Mouse (Mus musculus): Measurements from ENCODE around the gene Tspyl1. TPM values are rescaled to one million over a fixed set of nuclear protein-coding genes. Genes with fewer than 3 reads are reported as not detected.
A peak's percentile ranks its signal among the peaks of the same experiment; 100 is the strongest.

The Tspyl1 gene
- total RNA-seq, 2 experiments from 2014 or later: 161 to 169 TPM

DNA sequence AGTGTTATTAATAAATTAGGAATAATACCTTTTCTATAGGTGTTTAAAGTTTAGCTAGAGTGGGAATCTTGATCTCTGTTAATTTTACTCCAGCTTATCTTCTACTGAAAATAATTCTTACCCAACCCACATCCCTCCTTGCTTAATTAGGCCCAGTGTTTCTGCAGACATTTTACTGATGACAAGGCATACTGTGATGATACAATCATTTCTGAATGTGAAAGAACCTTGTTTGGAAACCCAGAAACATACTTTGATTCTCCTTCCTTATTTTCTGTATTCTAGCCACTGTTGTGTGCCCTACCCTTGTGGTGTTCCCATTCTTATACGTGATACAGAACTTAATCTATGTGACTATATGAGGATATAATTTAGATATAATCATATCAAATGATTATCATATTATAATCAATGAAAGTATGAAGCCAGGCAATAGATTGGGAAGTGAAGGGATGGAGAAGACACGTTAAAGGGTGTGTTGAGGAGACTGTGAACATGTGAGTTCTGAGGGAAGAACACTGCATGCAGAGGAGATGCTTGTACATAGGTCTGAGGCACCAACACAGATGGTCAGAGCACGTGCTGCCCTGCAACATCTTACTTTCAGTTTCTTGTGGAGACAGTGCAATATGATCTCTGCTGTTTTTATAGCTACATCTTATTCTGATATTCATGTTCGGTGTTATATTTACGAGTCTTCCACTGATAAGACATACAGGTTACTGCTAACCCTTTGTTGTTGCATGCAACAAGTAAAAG is 14.5 kb upstream of the Tspyl1 start:
- intact Hi-C loops (cut with DNase I): no loop called here
- no peak for DNase-seq (ENCODE audit: extremely low spot score in 1 of 2, low spot score in 2 of 2)
- no peak for TF ChIP-seq CTCF (IDR thresholded peaks at IDR 0.05)
- no peak overlapping the region for H3K27ac ChIP-seq
- no peak overlapping the region for H3K4me3 ChIP-seq

DNA sequence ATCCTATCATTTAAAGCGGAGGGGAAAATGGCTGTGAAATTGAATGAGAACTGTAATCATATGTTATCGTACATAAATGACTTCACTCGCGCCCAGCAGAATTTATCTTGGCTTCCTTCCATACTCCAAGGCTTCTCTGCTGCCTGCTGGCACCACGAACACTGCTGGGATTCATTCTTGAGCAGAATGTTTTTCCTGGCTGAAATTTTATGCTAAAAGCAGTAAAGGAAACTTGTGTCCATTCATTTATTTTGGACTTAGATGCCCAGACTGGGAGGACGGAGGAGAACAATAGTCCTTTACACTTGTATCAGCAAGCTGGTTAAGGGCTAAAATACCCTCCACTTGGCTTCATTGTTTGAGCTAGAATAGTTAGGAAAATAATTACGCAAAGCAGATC is 10.3 kb upstream of the Tspyl1 start:
- no peak overlapping the region for H3K27ac ChIP-seq
- intact Hi-C loops (cut with DNase I): no loop called here
- no peak overlapping the region for H3K4me3 ChIP-seq
- no peak for TF ChIP-seq CTCF (IDR thresholded peaks at IDR 0.05)
- DNase-seq (ENCODE audit: extremely low spot score in 1 of 2, low spot score in 2 of 2): peak in 1 of 2 experiments; percentile 14

DNA sequence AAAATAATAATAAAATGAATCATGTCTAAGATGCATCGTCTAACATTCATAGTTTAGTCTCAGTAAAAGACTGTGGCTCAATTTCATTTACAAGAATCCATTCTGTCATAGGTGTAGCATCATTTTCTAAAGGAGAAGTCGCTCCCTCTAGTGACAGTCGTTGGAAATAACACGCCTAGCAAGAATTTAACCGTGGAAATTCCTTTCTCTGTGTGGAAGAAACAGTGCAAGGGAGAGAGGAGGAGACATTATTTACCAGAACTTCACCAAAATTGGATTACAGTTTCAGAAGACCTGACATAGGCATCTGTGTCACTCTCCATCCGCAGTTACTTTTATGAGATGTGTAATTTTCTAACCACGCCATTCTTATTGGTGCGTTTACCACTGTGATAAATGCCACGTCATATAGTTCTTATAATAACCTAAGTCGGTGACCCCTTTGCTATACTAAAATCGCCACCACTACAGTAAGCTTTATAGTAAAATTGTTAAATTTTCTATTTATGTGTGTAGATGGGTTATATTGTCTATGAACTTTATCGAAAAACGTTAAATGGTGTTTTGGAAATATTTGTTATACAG is 1.3 kb upstream of the Tspyl1 start:
- intact Hi-C loops (cut with DNase I): loop anchor here (1.0 to 2.0 kb wide), 4 partner anchors 74 to 261 kb away; partner anchors contain the start of genes Dse, Rwdd1 and Trappc3l
- TF ChIP-seq CTCF (IDR thresholded peaks at IDR 0.05): peak; percentile 88
- peak; percentile 32 to 54 for DNase-seq (ENCODE audit: extremely low spot score in 1 of 2, low spot score in 2 of 2)
- peak overlapping the region; percentile 98 for H3K27ac ChIP-seq
- H3K4me3 ChIP-seq: peak overlapping the region; percentile 84

DNA sequence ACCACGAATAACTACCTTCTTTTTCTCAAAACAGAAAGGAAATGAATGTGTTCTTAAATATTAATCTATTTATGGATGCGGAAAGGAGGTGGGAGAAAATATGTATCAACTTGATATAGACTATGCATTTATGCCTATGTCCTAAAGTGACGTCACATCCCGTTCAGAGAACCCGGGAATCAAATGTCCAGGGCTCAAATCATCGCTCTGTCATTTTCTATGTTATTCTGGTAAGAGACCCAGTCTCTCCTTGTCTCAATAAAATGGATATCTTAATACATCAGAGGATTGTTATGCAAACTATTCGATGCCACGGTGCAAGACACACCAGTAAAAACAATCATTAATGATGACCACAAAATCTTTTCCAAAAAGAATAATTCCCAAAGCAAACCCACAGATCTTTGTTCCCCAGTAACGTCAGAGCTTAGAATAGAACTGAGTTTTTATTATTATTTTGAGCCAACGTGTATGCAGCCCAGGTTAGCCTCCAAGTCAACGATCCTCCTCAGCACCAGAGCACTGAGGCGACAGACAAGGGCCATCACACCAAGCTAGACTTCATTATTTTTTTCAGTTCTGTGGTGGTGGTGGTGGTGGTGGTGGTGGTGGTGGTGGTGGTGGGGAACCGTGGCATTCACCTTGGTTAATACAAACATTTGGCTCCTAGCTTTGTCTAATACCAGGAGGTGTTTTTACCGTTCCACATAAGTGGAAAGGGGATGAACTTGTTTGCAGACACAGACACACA is 604 bp upstream of the Tspyl1 start:
- intact Hi-C loops (cut with DNase I): loop anchor here (1.0 to 2.0 kb wide), 3 partner anchors 75 to 262 kb away; partner anchors contain the start of genes Dse, Rwdd1 and Trappc3l
- DNase-seq (ENCODE audit: extremely low spot score in 1 of 2, low spot score in 2 of 2): peak; percentile 8 to 13
- H3K4me3 ChIP-seq: peak overlapping the region; percentile 84
- peak overlapping the region; percentile 98 for H3K27ac ChIP-seq
- no peak for TF ChIP-seq CTCF (IDR thresholded peaks at IDR 0.05)

DNA sequence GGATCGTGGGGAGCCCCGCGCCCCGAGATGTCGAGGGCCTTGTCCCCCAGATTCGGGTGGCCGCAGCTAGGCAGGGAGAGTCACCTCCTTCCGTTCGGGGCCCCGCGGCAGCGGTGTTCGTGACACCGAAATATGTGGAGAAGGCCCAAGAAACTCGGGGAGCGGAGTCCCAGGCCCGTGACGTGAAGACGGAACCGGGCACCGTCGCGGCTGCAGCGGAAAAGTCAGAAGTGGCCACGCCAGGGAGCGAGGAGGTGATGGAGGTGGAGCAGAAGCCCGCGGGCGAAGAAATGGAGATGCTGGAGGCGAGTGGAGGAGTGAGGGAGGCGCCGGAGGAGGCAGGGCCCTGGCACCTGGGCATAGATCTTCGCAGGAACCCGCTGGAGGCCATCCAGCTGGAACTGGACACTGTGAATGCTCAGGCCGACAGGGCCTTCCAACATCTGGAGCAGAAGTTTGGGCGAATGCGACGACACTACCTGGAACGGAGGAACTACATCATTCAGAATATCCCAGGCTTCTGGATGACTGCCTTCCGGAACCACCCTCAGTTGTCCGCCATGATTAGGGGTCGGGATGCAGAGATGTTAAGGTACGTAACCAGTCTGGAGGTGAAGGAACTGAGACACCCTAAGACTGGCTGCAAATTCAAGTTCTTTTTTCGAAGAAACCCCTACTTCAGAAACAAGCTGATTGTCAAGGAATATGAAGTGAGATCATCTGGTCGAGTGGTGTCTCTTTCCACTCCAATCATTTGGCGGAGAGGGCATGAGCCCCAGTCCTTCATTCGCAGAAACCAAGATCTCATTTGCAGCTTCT is 639 bp downstream of the Tspyl1 start:
- H3K27ac ChIP-seq: peak overlapping the region; percentile 98
- peak overlapping the region; percentile 84 for H3K4me3 ChIP-seq
- TF ChIP-seq CTCF (IDR thresholded peaks at IDR 0.05): no peak
- peak; percentile 56 to 58 for DNase-seq (ENCODE audit: extremely low spot score in 1 of 2, low spot score in 2 of 2)
- intact Hi-C loops (cut with DNase I): loop anchor here (1.0 to 2.0 kb wide), 2 partner anchors 15 to 186 kb away; partner anchors contain the start of genes Calhm5 and Tspyl4

DNA sequence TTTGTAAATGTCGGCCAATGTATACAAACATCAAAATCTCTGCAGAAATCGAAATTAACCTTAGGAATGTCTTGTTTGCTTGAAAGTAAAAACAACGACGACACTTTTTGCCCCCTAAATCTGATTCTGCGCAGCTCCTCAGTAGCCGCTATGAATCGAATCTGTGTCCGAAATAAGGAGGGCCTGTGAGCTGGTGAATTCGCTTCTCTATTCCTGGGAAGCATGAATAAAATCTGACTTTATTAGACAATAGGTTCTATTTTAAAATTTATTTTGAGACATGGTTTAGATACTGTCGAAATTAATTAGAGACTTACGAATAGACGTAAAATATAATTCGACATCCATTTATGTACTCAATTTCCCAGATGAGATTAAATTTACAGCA is 14.9 kb downstream of the Tspyl1 start:
- intact Hi-C loops (cut with DNase I): loop anchor here (1.0 kb wide), 1 partner anchor 15 kb away; the partner anchor contains the start of gene Tspyl1
- DNase-seq (ENCODE audit: extremely low spot score in 1 of 2, low spot score in 2 of 2): no peak
- no peak for TF ChIP-seq CTCF (IDR thresholded peaks at IDR 0.05)
- Histone ChIP-seq H3K4me3 (peak overlapping the region; percentile 82), H3K27ac (peak overlapping the region; percentile 99)

DNA sequence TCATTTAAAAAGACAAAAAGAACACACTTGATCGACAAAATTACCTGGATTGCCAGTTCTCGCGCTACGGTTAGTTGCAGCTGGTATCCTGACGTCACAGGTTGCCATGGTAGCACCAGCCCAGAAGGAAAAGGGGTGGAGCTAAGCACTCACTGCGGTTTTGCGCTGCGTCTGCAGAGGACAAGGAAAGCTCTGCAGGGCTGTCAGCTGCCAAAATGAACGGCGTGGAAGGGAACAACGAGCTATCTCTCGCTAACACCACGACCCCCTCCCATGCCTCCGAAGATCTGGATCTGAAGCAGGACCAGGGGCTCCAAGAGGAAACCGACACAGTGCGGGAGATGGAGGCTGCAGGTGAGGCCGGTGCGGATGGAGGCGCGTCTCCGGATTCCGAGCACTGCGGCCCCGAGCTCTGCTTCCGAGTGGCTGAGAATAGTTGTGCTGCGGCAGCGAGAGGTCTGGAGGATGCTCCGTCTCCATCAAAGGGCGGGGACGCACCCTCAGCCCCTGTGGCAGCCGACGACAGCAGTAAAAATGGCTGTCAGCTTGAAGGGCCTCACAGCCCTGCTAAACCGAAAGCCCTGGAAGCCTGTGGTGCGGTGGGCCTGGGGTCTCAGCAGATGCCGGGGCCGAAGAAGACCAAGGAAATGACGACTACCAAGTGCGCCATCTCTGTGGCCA is 15.4 kb downstream of the Tspyl1 start, which contains the start of gene Tspyl4:
Tspyl4 (plus strand) TSS at position 144 of the 681 bp plus-strand sequence.
- Histone ChIP-seq H3K4me3 (peak within 1 kb of the TSS; percentile 82), H3K27ac (peak within 1 kb of the TSS; percentile 99)
- TF ChIP-seq CTCF (IDR thresholded peaks at IDR 0.05): no peak
- intact Hi-C loops (cut with DNase I): loop anchor here (1.0 kb wide), 1 partner anchor 15 kb away; the partner anchor contains the start of gene Tspyl1
- DNase-seq (ENCODE audit: extremely low spot score in 1 of 2, low spot score in 2 of 2): peak; percentile 92 to 93

DNA sequence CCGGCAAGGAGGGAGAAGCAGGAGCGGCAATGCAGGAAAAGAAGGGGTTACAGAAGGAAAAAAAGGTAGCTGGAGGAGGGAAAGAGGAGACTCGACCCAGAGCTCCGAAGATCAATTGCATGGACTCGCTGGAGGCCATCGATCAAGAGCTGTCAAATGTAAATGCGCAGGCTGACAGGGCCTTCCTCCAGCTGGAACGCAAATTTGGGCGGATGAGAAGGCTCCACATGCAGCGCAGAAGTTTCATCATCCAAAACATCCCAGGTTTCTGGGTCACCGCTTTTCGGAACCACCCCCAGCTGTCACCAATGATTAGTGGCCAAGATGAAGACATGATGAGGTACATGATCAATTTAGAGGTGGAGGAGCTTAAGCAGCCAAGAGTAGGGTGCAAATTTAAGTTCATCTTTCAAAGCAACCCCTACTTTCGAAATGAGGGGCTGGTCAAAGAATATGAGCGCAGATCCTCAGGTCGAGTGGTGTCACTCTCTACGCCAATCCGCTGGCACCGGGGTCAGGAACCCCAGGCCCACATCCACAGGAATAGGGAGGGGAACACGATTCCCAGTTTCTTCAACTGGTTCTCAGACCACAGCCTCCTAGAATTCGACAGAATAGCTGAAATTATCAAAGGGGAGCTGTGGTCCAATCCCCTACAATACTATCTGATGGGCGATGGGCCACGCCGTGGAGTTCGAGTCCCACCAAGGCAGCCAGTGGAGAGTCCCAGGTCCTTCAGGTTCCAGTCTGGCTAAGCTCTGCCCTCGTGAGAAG is 16.2 kb downstream of the Tspyl1 start:
- no peak for TF ChIP-seq CTCF (IDR thresholded peaks at IDR 0.05)
- no peak for DNase-seq (ENCODE audit: extremely low spot score in 1 of 2, low spot score in 2 of 2)
- peak overlapping the region; percentile 99 for H3K27ac ChIP-seq
- intact Hi-C loops (cut with DNase I): loop anchor here (1.0 kb wide), 1 partner anchor 16 kb away; the partner anchor contains the start of gene Tspyl1
- H3K4me3 ChIP-seq: peak overlapping the region; percentile 82

DNA sequence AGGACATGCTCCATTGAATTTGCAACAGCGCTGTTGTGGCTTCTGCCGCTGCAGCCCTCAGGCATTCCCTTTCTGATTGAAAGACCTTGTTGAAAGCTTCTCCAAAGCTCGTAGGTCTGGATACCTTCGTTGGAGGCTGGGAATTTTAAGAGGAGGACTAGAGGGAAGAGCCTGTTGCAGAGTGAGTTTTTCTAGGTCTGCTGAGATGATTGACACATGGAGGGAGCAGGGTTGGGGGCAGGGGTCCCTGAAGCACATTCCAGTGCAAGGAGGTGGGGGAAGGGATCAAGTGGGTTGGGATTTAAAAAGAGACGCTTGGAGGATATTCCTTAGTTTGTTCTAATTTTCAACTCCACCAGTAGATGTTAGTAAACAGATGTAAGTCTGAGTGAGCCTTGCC is 18.4 kb downstream of the Tspyl1 start:
- H3K27ac ChIP-seq: 0 out of 2 replicates have a peak overlapping the region, but pooled peaks have one; percentile 7
- intact Hi-C loops (cut with DNase I): no loop called here
- DNase-seq (ENCODE audit: extremely low spot score in 1 of 2, low spot score in 2 of 2): no peak

DNA sequence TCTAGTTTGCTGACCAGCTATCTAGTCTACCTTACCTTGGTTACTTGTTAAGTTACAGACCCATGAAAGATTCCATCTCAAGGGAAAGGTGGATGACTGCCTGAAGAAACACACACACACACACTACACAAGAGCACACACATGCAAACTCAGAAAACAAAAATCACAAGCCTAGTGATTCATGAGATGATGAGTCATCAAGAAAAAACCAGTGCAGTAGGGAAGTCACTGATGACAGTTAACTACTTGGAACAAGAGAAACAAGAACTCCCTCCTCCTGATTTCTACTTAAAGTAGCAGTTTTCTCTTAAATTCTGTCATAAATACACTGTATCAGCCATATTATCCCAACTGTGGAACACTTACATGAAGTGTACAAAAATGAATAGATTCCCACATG is 25.1 kb downstream of the Tspyl1 start:
- Histone ChIP-seq H3K27ac (no peak overlapping the region), H3K4me3 (no peak overlapping the region)
- TF ChIP-seq CTCF (IDR thresholded peaks at IDR 0.05): no peak
- intact Hi-C loops (cut with DNase I): no loop called here
- no peak for DNase-seq (ENCODE audit: extremely low spot score in 1 of 2, low spot score in 2 of 2)

More for the DNA sequence above, 18.4 kb downstream of the Tspyl1 start:
- peak overlapping the region; percentile 82 for H3K4me3 ChIP-seq
- no peak for TF ChIP-seq CTCF (IDR thresholded peaks at IDR 0.05)

All from left cerebral cortex, adult 2 months (tissue).